Mouse (Mus musculus) heart, adult 11 months (tissue): ENCODE measurements around the gene Morf4l1.

Source experiments
- DNase-seq: peaks from one replicate; pipeline ENCODE4 v3.0.0; 2022

Gene Morf4l1

DNA sequence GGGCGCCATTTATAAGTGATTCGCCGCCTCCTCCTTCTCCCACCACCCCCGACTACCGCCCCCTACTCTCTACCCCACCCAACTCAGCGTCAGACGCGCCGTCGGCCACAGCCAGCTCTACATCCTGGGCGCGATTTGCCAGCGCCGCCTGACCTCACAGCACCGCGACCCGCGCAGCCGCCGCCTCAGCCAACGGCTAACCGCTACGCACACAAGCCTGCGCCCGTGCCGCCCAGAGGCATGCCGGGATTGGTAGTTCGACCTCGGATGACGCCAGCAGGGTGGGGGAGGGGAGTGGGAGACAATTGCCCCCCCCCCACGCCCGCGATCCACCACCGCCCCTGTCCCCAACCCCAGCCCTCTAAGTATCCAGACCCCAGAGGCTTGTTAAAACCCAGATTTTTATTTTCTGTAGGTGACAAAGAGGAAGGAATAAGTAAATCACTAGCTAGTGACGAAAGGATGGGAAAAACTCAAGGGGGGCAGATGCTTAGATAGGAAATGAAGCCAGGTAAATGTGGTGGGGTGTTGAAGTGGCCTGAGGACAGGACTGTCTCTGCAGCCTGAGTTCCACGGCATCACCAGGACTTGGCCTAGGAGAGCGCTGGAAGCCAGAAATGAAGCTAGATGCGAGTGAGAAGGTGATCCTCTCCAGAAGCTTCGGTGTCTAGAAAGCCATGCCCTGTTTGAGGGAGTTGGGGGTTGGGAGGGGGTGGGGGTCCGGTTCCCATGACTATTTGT lies at the start of gene Morf4l1:
Gene Morf4l1 (minus strand): TSS at position 208 of the 741 bp plus-strand sequence.
- DNase-seq, result peak; percentile 100

GRCm38 (mm10) chr9:90163749-90164095 lies 49.1 kb upstream of the Morf4l1 start:
- no peak for DNase-seq

DNA sequence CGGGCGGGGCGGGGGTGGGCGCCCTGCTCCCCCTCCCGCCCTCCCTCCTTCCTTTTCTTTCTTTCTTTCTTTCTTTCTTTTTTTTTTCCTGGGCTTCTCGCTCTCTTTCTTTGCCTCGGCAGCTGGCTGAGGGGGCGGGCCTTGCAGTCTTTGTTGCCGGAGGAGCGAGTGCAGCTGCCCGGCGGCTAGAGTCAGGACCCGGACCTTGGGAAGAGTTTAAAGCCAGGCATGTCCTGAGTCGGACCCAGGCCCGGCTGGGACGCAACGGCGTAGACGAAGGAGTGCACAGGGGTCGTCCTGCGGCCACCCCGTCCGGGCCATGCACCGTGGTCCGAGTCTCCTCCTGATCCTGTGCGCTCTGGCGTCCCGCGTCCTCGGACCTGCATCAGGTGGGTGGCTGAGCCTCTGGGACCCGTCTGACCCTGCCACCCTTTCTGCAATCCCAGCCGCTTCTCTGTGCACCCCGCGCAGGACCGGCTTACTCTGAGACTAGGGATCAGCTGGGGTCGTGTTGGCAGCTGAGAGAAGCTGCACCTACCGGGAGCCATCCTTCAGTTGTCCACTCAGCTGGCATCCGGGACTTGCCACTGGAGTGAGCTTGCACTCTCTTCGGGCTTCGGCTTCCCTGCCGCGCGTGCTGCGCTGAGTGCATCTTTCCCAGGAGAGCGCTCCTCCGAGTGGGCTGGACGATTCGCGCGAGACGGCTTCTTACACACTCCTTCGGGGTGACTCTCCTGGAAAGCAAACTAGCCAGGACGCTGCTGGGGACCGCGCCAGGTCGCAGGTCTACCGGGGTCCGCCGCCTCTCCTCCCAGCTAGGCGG lies 48.6 kb upstream of the Morf4l1 start, which contains the start of gene Adamts7:
Gene Adamts7 (plus strand): TSS at position 144 of the 823 bp plus-strand sequence.
- DNase-seq, result peak; percentile 96

DNA sequence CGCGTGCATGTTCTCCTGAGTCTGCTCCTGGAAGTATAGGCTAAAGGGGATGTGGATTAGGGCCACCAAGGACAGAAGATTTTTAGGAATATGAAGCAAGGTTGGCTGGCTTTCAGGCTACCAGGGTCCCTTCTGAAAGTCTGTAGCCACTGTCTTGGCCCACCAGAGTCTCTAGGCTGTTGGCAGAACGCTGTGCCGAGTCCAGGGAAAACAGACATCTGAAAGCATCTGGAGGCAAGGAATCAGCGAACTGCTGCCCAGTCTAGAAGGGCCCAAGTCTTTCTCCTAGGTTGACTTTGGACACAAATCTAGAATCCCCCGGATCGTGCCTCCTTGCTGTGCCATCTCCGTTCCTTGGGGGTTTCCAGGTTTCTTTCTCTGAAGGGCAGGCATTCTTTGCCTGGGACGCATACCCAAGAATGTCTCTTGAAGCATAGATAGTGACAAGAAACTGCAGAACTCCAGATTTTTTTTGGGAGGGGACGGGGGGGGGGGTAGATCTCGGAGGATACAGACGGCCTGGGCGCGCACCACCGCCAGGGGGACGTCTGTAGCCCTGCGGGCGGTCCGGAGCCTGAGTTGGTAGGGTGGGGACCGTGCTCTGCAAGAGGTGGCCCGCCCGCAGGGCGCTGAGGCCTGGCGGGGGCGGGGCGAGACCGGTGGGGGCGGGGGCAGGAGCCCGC lies 47.8 kb upstream of the Morf4l1 start:
- peak; percentile 98 for DNase-seq

DNA sequence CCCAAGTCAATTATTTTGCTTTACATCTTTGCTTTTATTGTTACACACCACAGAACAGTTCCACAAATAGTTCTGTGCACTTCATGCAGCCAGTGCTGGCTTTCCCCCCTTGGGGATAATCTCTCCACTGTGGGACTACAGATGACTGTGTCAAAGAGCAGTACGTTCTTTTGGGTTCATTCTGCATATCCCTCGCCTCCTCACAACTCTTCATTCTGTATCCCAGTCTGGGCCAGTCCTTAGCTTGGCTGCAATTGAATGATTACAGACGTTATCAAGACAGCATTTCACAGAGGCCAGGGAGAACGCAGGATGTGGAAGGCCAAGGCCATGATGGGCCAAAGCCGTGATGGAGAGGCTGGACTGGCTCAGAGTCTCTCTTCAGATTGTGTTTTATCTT lies 32.3 kb upstream of the Morf4l1 start:
- peak; percentile 95 for DNase-seq

- DNase-seq, result peak; percentile 96
Observed at GRCm38 (mm10) chr9:90145788-90146187, 31.2 kb upstream of the Morf4l1 start.

DNA sequence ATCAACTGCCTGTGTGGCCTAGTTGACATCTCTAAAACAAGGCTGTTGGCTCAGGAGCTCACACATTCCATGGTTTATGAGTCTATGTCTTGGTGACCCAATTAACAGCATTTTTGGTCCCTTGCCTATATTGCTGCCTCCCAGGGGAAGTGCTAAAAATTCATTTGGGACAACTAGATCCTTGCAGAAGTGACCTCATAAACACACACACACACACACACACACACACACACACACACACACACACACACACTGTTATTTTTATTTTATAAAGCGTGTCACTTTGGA lies 22.0 kb upstream of the Morf4l1 start:
- no peak for DNase-seq

- peak; percentile 93 for DNase-seq
Observed at GRCm38 (mm10) chr9:90135963-90136677, 21.5 kb upstream of the Morf4l1 start.

- peak; percentile 66 for DNase-seq
Observed at GRCm38 (mm10) chr9:90135466-90135865, 20.9 kb upstream of the Morf4l1 start.

DNA sequence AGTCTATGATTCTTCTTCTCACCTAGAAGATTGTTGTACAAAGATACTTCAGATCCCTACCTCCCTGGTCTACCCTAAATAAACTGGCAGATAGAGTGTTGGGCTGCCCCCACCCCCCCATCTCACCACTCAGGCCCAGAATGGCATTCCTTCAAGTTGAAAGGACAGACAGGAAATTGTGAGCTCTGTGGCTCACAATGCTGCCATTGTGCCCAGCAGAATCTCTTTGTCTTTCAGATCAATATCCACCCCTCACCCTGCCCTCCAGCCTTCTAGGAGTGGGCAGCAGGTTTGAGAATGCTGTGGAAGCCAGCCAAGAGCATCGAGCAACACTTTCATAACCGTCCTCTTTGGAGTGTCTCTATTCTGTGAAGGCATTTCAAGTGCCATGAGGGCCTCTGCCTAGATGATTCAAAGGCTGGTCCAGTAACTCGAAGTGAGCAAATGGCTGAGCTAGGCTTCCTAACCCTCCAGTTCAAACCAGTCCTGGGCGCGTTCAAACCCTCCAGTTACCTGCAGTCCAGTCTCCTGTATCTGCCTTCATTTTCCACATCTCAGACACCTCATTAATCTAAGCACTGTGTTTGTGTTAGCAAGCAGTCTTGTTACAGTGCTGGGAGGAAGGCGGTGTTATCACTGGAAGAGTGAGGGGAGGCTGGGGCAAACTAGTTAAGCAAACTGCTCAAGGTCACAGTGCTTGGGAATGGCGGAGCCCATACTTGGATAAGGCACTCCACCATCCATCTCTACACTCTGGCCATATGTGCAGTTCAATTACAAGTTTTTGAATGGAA lies 19.2 kb upstream of the Morf4l1 start:
- DNase-seq, result peak; percentile 85

GRCm38 (mm10) chr9:90128636-90129201 lies 14.1 kb upstream of the Morf4l1 start:
- DNase-seq, result peak; percentile 97

GRCm38 (mm10) chr9:90127146-90127545 lies 12.6 kb upstream of the Morf4l1 start:
- DNase-seq, result peak; percentile 92

GRCm38 (mm10) chr9:90126260-90127010 lies 11.9 kb upstream of the Morf4l1 start:
- DNase-seq, result peak; percentile 97

GRCm38 (mm10) chr9:90125416-90126099 lies 11.0 kb upstream of the Morf4l1 start:
- peak; percentile 84 for DNase-seq

DNA sequence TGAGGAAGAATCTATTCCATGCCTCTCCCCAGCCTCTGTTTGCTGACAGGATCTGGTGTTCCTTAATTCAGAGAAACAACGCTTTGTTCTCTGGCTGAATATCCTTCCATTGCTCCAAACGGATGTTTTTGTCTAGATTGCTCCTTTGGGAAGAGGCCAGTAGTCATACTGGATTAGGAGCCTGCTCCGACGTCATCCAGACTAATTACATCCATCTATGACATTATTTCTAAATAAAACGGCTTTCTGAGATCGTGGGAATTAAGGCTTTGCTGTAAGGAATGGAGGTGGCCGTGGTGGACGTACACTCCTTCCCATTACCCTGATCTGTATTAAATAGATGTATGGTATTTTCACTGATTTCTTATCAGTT lies 10.3 kb upstream of the Morf4l1 start:
- DNase-seq, result peak; percentile 90

- peak; percentile 86 for DNase-seq
Observed at GRCm38 (mm10) chr9:90124156-90124872, 9.7 kb upstream of the Morf4l1 start.

- DNase-seq, result peak; percentile 94
Observed at GRCm38 (mm10) chr9:90122246-90122740, 7.7 kb upstream of the Morf4l1 start.

DNA sequence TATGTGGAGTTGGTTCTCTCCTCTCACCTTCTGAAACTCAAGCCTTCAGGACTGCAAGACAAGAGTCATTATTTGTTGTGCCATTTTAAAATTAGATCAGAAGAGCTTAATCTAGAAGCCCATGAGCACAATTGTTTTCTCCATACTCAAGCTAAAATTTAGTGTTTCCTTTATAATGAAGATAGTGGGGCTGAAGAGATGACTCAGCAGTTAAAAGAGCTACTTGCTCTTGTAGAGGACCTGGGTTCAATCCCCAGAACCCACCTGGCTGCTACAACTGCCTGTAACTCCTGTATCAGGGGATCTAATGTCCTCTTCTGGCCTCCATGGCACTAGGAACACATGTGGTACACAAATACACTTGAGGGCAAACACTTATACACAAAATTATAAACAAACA lies 2.7 kb upstream of the Morf4l1 start:
- peak; percentile 63 for DNase-seq

DNA sequence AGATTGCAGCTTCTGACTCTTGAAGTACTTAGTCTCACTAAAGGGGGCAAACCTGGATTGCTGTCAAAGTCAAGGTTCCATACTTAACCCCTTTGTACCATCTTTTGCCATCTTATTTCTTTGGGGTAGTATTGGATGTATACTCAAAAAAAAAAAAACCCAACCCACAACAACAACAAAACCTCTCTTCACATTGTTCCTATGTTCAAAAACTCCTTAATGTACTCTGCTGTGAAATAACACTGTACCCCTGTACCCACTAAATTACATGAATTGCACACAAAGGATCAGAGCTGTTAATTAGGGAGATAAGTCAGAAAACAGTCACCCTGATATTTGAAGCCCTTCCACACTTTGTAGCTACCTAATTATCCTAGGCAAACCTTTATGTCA lies 730 bp upstream of the Morf4l1 start:
- no peak for DNase-seq
